Mouse (Mus musculus) layer of hippocampus, postnatal 36 days (tissue): Measurements from ENCODE around the gene Agps. TPM values are rescaled to one million over a fixed set of nuclear protein-coding genes. Genes with fewer than 3 reads are reported as not detected.

Experiments
- DNase-seq, 2 experiments: peaks; one replicate each; pipeline ENCODE4 v3.0.0; 2022
- total RNA-seq, 2 experiments: library from RNA; stranded (reverse); gene quantifications; 2 replicates each; pipeline ENCODE4 v1.2.3; 2021

The Agps gene
- total RNA-seq, 2 experiments from 2014 or later, result 43.1 to 44.9 TPM

DNA sequence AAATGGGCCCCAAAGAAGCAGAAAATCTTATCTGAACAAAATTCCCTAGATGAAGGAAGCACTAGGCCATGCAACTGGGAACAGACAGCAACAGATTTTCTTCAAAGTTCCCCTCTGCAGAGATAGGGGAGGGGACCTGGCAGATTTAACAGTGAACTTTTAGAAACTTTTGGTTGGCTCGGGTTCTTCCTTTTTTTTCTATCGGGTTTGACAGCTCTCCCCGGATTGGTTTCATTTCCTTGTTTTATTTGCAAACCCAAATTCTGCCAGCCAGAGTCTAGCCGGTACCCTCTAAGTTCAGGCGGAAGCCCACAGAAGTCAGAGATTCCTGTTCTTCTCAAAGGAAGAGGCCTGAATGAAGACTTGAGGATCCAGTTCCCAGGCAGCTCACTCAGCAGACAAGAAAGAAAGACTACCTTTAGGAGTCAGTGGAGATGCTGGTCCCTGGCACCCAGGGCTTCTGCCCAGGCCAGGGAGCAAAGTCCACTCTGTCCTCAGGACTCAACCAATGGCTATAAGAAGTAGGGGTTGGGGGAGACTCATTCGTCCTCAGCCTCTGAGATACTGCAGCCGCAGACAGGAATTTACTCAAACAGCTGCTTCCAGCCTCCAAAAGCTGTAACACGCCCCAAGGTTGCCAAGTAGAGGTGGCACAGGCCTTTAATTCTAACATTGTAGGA, 2.9 kb upstream of the Agps start:
- DNase-seq, result no peak

GRCm38 (mm10) chr2:75830233-75830632, 1.7 kb upstream of the Agps start:
- DNase-seq, result no peak

DNA sequence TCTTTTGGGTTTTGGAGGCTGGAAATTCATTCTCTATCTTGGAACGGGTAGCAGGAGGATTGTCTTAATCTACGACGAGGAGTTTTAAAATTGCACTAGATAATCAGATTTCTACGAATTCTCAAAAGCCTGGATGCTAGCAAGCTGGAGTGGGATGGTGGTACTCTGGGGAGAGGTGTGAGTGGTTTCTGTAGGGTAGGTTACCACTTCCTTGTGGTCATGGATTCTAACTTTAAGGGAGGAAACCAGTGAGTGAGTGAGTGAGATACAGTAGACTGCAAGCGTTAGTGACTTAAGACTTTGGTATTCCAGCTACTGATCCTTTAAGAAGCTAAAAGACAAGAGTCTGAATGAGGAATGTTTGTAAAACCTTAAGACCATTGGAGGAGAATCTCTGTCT, 804 bp downstream of the Agps start:
- no peak for DNase-seq

GRCm38 (mm10) chr2:75834492-75834891, 2.5 kb downstream of the Agps start:
- no peak for DNase-seq

- no peak for DNase-seq
Observed at GRCm38 (mm10) chr2:75842302-75842701, 10.3 kb downstream of the Agps start.

DNA sequence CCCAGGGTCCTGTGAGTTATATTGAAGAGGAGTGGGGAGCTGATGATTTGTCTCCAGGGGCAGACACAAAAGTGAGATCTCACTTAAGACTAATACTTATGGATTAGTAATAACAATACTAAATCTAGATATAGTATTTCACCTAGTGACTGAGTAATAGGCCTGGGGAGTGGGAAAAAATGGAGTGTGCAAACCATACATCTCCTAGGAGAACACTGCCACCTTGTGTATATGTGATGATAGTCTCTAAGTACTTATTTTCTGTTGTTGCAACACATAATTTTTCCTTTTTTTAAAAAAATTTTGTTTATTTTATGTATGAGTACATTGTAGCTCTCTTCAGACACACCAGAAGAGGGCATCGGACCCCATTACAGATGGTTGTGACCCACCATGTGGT, 15.7 kb downstream of the Agps start:
- no peak for DNase-seq

DNA sequence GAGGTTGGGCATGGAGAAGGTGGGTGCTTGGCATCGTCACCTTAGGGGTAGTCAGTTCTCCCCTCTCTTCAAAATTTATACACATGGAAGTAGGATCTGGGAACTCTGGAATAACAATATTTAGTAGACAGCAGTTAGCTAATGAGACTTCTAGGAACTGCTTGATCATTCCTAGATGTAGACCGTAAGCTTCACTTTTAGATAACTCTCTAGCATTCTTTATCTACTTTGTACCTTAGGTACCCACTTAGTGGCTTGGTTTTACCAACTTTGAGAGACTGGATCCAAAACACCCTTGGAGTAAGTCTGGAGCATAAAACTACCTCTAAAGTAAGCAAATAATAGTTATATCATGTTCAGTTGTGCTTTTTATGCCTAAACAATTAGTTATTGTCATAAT, 20.5 kb downstream of the Agps start:
- DNase-seq, result no peak

GRCm38 (mm10) chr2:75854136-75854535, 22.2 kb downstream of the Agps start:
- DNase-seq, result no peak

DNA sequence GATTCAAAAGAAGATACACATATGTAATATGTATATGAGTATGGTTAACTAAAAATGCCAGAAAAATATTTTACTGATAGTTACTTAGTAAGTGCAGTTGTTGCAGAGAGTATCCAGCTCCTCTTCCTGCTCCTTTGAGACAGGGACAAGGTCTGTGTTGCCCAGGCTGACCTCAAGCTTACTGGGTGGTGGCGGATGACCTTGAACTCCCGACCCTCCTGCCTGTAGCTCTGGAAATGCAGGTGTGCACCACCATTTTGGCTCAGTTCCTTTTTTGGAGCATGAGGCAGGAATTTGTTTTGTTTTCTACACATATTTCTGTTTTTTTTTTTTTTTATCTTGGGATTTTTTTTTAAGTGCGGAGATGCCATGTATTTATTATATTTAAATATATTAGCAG, 29.1 kb downstream of the Agps start:
- DNase-seq, result no peak

DNA sequence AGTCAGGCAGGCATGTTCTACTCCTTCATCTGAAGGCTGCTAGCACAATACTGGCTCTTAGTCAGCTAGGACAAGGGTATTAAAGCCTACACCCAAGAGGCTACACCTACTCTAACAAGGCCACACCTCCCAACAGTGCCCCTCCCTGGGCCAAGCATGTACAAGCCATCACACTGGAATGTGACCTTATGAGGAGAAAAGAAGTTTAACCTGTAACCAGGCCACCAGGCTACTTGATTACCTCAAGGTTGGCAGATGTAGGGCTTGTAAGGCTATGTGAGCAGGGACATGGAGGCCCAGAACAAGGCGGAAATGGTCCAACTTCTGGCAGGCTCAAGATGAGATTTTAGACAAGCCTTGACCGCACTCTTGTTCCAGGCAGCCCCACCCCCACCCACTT, 37.6 kb downstream of the Agps start:
- DNase-seq, result no peak

DNA sequence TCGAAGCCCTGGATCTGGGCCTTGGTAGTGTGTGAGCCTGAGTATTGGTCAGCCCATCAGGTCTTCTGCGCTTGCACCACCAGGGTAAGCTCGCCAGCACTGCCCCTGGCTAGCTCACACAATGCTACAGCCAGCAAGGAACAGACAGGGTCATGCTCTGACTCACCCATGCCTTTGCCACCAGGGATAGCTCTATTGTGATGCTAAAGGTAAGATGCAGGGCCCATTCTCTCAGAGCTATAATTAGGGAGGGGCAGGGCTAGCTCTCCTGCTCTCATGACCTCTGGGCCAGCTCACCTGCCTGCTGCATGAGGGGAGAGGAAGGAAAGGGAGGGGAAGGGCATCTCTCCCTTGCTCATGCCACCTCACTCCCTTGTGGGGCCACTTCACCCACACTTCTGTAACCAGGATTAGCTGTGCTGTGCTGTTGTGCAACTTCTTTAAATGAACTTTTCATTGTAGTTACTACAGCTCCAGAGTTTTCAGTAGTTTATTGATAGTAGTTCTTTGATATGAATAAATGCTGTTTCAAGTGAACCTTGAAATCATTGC, 42.1 kb downstream of the Agps start:
- no peak for DNase-seq

- DNase-seq, result no peak
Observed at GRCm38 (mm10) chr2:75879791-75880190, 47.8 kb downstream of the Agps start.

- peak; percentile 28 to 50 for DNase-seq
Observed at GRCm38 (mm10) chr2:75883543-75883942, 51.6 kb downstream of the Agps start.

GRCm38 (mm10) chr2:75891981-75892380, 60.0 kb downstream of the Agps start:
- DNase-seq, result no peak

DNA sequence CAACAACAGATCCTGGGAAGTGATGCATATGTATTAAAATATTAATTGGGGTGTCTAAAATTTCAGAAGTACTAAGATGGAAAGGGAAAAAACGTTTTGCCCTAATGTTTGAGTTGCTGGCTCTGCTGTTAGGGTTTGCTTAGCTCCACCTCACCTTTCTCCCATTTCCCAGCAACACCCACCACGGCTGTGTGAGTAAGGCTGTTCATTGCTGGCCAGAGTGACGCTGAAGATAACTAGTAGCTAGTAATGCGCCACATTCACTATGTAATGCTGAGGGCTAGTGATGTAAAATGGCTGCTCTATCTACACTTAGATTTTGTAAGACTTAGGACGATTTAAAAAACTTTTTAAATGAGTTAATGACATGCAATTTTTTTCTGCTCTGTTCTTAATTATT, 63.7 kb downstream of the Agps start:
- DNase-seq, result no peak

- DNase-seq, result no peak
Observed at GRCm38 (mm10) chr2:75900281-75900680, 68.3 kb downstream of the Agps start.

DNA sequence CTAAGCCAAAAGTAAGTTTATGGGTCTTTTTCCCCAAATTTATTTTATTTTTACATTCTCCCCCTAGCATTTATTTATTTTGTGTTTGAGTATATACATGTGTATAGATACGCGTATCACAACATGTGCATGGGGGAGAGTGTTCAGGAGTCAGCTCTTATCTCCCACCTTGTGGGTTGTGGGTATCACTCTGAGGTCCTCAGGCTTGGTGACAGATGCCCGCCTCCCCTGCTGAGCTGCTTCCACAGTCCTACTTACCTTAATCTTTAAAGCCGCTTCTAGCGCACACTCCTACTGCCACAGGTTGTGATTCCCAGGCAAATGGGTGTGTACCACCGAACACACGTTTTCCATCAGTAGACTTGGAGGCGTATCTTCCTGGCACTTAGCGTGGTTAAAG, 69.9 kb downstream of the Agps start:
- DNase-seq, result no peak

- no peak for DNase-seq
Observed at GRCm38 (mm10) chr2:75907142-75907541, 75.2 kb downstream of the Agps start.

DNA sequence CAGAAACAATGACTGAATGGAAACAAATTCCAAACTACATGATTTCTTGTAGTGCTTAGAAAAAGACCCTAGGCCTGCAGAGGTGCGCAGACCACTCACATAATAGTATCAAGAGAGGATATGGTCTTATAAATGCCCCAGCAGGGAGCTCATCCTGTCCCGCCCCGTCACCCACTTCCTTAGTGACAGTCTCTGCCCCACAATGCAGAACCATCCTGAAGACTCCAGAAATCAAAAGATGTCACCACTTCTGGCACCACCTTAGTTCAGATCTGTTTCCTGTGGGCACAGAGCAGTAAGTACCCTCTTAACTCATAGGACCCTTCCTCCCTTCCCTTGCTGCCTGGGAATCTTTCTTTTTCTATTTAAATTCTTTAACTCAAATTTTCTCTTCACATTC, 83.1 kb downstream of the Agps start:
- no peak for DNase-seq

DNA sequence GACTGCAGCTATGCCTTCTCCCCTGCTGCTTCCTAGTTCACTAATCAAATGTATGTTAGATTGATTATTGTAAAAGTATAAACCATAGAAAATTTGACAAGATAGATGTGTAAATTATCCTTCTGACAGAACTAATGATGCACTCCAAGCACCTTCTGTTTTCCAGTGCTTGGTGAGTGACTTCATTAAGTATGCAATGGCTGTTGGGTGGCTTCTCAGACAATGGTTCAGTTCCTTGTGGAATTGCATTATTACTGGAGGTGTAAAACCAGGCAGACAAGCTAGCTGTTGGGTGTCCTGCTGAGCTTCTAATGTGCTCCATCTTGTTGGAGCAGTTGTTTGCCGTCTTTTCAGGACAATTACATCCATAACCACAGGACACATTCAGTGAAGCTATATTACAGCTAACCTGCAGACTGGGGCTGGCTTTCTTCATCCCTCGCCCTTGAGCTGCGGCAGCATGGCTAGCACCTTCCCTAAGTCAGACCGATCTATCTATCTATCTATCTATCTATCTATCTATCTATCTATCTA, 91.9 kb downstream of the Agps start:
- DNase-seq, result no peak

DNA sequence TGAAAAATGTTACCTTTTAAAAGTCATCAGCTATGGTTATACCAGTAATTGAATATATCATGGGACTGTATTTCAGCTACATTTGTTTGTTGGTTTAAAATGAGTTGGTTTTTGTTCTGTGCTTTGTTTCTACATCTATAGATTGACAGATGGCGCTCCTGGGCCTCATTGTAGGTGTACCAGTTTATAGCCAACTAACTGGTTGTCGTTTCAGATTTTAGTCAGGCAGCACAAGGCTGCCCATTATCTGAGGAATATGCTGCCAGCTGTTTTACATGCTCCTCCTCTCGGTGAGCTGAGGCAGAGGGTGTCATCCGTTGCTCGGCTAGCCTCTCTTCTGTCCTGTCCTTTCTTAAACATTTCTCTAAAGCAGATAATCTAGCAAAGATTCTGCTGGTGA, 94.1 kb downstream of the Agps start:
- no peak for DNase-seq

DNA sequence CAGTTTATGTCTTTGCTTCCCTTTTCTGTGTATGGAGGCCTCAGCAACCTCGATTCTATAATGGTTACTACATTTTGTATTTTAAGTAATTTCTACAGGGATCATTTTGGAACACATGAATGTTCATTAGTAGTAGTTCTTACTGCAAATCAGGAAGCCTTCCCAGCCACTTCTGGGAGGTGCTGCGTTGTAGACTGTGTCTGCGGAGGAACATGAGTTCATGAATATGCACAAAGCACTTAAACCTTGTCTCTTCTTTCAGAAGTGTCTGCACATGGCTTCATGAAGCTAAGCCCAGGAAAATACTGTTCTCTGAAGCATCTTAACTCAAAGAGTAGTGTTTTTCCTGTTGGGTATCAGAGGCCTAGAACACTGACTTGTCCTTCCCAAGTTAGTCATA, 96.0 kb downstream of the Agps start:
- no peak for DNase-seq

DNA sequence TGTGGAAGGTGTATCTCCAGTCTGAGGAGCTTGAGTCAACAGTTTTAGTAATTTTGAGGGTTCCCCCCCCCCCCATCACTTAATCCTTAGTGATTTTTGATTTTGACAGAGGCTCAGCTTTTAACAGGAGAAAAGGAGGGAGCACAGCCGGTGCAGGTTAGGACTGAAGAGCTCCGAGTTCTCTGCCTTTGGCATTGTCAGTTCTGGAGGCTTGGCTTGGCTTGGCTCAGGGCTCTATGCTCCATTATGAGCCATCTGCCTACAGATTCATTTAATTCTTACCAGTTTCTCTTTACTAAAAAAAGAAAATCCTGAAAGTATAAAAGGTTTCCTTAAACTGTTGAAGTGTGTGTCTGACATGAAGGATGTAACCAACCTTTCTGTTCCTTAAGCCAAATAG, 97.2 kb downstream of the Agps start:
- no peak for DNase-seq

GRCm38 (mm10) chr2:75929786-75930444, 97.9 kb downstream of the Agps start:
- no peak for DNase-seq
